Mouse (Mus musculus): ENCODE results near the gene C1qtnf9. TPM values are rescaled to one million over a fixed set of nuclear protein-coding genes. Genes with fewer than 3 reads are reported as not detected.

The C1qtnf9 gene
- total RNA-seq, 1 experiment, result 0.49 TPM

GRCm38 (mm10) chr14:60741490-60741981 lies 26.4 kb upstream of the C1qtnf9 start:
- Histone ChIP-seq H3K9ac (ENCODE audit: insufficient read depth, low read depth, low read length, poor library complexity, severe bottlenecking) (no peak overlapping the region), H3K27ac (ENCODE audit: insufficient read depth, low read depth, low read length, poor library complexity, severe bottlenecking) (no peak overlapping the region), H3K4me1 (ENCODE audit: control insufficient read depth in 2 of 2, insufficient read depth in 2 of 2, low read length in 2 of 2, poor library complexity in 1 of 2) (peaks cover 12 to 23% of the 10 kb centered on the region in 2 experiments), H3K9me3 (ENCODE audit: control insufficient read depth, insufficient read depth, low read depth, low read length) (no peaks in the 10 kb centered on the region), H3K36me3 (ENCODE audit: control insufficient read depth, insufficient read depth, low read length, poor library complexity, severe bottlenecking) (peaks cover 14% of the 10 kb centered on the region; the same call in 1 of the 2 replicates), H3K4me3 (ENCODE audit: insufficient read depth in 1 of 2, low read depth in 1 of 2, low read length in 2 of 2, poor library complexity in 1 of 2, severe bottlenecking in 1 of 2) (no peak overlapping the region)
- TF ChIP-seq HCFC1 (IDR thresholded peaks at IDR 0.05; ENCODE audit: borderline replicate concordance, insufficient read depth, low read length) (no peak), ZC3H11A (IDR thresholded peaks at IDR 0.05; ENCODE audit: borderline replicate concordance, low read depth, low read length) (no peak), MAFK (IDR thresholded peaks at IDR 0.05; ENCODE audit: insufficient read depth, low read depth, low read length) (no peak), ZNF384 (IDR thresholded peaks at IDR 0.05; ENCODE audit: low read depth, low read length) (no peak), CHD2 (IDR thresholded peaks at IDR 0.05; ENCODE audit: low read depth, low read length) (no peak)
- in situ Hi-C loops (cut with MboI; ENCODE audit: low sequenced_read_pairs in 2 of 2, unreplicated experiment in 2 of 2), result no loop called here
- DNase-seq (ENCODE audit: low read depth, low spot score), result no peak

GRCm38 (mm10) chr14:60743681-60744080 lies 24.3 kb upstream of the C1qtnf9 start:
- H3K4me3 ChIP-seq (ENCODE audit: insufficient read depth in 1 of 2, low read depth in 1 of 2, low read length in 2 of 2, poor library complexity in 1 of 2, severe bottlenecking in 1 of 2), result no peak overlapping the region
- H3K36me3 ChIP-seq (ENCODE audit: control insufficient read depth, insufficient read depth, low read length, poor library complexity, severe bottlenecking), result peaks cover 26% of the 10 kb centered on the region; the same call in 1 of the 2 replicates
- in situ Hi-C loops (cut with MboI; ENCODE audit: low sequenced_read_pairs in 2 of 2, unreplicated experiment in 2 of 2), result no loop called here
- H3K27ac ChIP-seq (ENCODE audit: insufficient read depth, low read depth, low read length, poor library complexity, severe bottlenecking), result no peak overlapping the region
- TF ChIP-seq MAFK (IDR thresholded peaks at IDR 0.05; ENCODE audit: insufficient read depth, low read depth, low read length) (no peak), ZNF384 (IDR thresholded peaks at IDR 0.05; ENCODE audit: low read depth, low read length) (no peak), ZC3H11A (IDR thresholded peaks at IDR 0.05; ENCODE audit: borderline replicate concordance, low read depth, low read length) (no peak), HCFC1 (IDR thresholded peaks at IDR 0.05; ENCODE audit: borderline replicate concordance, insufficient read depth, low read length) (no peak), CHD2 (IDR thresholded peaks at IDR 0.05; ENCODE audit: low read depth, low read length) (no peak)
- no peak for DNase-seq (ENCODE audit: low read depth, low spot score)
- H3K9ac ChIP-seq (ENCODE audit: insufficient read depth, low read depth, low read length, poor library complexity, severe bottlenecking), result no peak overlapping the region
- no peaks in the 10 kb centered on the region for H3K9me3 ChIP-seq (ENCODE audit: control insufficient read depth, insufficient read depth, low read depth, low read length)
- H3K4me1 ChIP-seq (ENCODE audit: control insufficient read depth in 2 of 2, insufficient read depth in 2 of 2, low read length in 2 of 2, poor library complexity in 1 of 2), result peaks cover 6 to 14% of the 10 kb centered on the region in 2 experiments; a peak in 3 of 4 replicates

- Histone ChIP-seq H3K4me3 (ENCODE audit: insufficient read depth in 1 of 2, low read depth in 1 of 2, low read length in 2 of 2, poor library complexity in 1 of 2, severe bottlenecking in 1 of 2) (no peak overlapping the region), H3K9me3 (ENCODE audit: control insufficient read depth, insufficient read depth, low read depth, low read length) (no peaks in the 10 kb centered on the region), H3K27ac (ENCODE audit: insufficient read depth, low read depth, low read length, poor library complexity, severe bottlenecking) (no peak overlapping the region), H3K4me1 (ENCODE audit: control insufficient read depth in 2 of 2, insufficient read depth in 2 of 2, low read length in 2 of 2, poor library complexity in 1 of 2) (peaks cover 3 to 8% of the 10 kb centered on the region in 2 experiments; a peak in 2 of 4 replicates), H3K9ac (ENCODE audit: insufficient read depth, low read depth, low read length, poor library complexity, severe bottlenecking) (no peak overlapping the region), H3K36me3 (ENCODE audit: control insufficient read depth, insufficient read depth, low read length, poor library complexity, severe bottlenecking) (peaks cover 31% of the 10 kb centered on the region; the same call in 1 of the 2 replicates)
- no peak for DNase-seq (ENCODE audit: low read depth, low spot score)
- in situ Hi-C loops (cut with MboI; ENCODE audit: low sequenced_read_pairs in 2 of 2, unreplicated experiment in 2 of 2), result no loop called here
- TF ChIP-seq CHD2 (IDR thresholded peaks at IDR 0.05; ENCODE audit: low read depth, low read length) (no peak), MAFK (IDR thresholded peaks at IDR 0.05; ENCODE audit: insufficient read depth, low read depth, low read length) (no peak), ZC3H11A (IDR thresholded peaks at IDR 0.05; ENCODE audit: borderline replicate concordance, low read depth, low read length) (no peak), ZNF384 (IDR thresholded peaks at IDR 0.05; ENCODE audit: low read depth, low read length) (no peak), HCFC1 (IDR thresholded peaks at IDR 0.05; ENCODE audit: borderline replicate concordance, insufficient read depth, low read length) (no peak)
Observed at GRCm38 (mm10) chr14:60745201-60745600, 22.7 kb upstream of the C1qtnf9 start.

DNA sequence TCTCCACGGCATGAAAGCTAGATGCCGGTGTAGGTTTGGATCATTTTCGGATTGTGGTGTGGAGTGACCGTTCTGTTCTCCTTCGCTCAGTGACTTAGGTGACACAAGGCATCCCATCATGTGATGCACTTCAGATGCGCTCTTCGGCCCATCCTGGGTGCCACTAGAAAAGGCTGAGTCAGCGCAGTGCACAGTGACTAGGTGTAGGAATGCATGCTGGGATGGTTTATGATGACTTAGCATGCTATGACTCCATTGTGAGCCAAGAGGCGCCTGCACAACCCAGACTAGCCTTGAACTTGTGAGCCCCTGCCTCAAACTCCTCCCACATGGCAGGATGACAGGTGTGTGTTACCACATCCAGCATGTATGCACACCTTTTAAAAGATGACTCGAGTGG lies 21.8 kb upstream of the C1qtnf9 start:
- in situ Hi-C loops (cut with MboI; ENCODE audit: low sequenced_read_pairs in 2 of 2, unreplicated experiment in 2 of 2), result no loop called here
- no peak for DNase-seq (ENCODE audit: low read depth, low spot score)
- no peak overlapping the region for H3K4me3 ChIP-seq (ENCODE audit: insufficient read depth in 1 of 2, low read depth in 1 of 2, low read length in 2 of 2, poor library complexity in 1 of 2, severe bottlenecking in 1 of 2)
- H3K4me1 ChIP-seq (ENCODE audit: control insufficient read depth in 2 of 2, insufficient read depth in 2 of 2, low read length in 2 of 2, poor library complexity in 1 of 2), result peaks cover 0 to under 1% of the 10 kb centered on the region in 2 experiments; a peak in 1 of 4 replicates
- peaks cover 36% of the 10 kb centered on the region; the same call in 1 of the 2 replicates for H3K36me3 ChIP-seq (ENCODE audit: control insufficient read depth, insufficient read depth, low read length, poor library complexity, severe bottlenecking)
- no peaks in the 10 kb centered on the region for H3K9me3 ChIP-seq (ENCODE audit: control insufficient read depth, insufficient read depth, low read depth, low read length)
- TF ChIP-seq HCFC1 (IDR thresholded peaks at IDR 0.05; ENCODE audit: borderline replicate concordance, insufficient read depth, low read length) (no peak), MAFK (IDR thresholded peaks at IDR 0.05; ENCODE audit: insufficient read depth, low read depth, low read length) (0 out of 2 replicates have a peak, but pooled peaks have one; percentile 55)
- H3K9ac ChIP-seq (ENCODE audit: insufficient read depth, low read depth, low read length, poor library complexity, severe bottlenecking), result no peak overlapping the region
- no peak overlapping the region for H3K27ac ChIP-seq (ENCODE audit: insufficient read depth, low read depth, low read length, poor library complexity, severe bottlenecking)
